Mouse (Mus musculus) left cerebral cortex, postnatal 36 days (tissue): ENCODE measurements around the gene Klhl40. TPM values are rescaled to one million over a fixed set of nuclear protein-coding genes. Genes with fewer than 3 reads are reported as not detected.
A peak's percentile ranks its signal among the peaks of the same experiment; 100 is the strongest.

Experiments used
- DNase-seq, 2 experiments: peaks; one replicate each; pipeline ENCODE4 v3.0.0; 2021 to 2022; ENCODE audit warnings: low spot score in 2 of 2, mixed read lengths in 1 of 2
- intact Hi-C: fragments of 180-260 bp; cut with DNase I; formaldehyde crosslinking; loops from one replicate; pipeline ENCODE4 v1.15.1; 2025
- total RNA-seq, 2 experiments: library from RNA; stranded (reverse); gene quantifications; 2 replicates each; pipeline ENCODE4 v1.2.3; 2021

The Klhl40 gene
- total RNA-seq, result 1 to 10 TPM; 4.9 to 8.8 TPM

DNA sequence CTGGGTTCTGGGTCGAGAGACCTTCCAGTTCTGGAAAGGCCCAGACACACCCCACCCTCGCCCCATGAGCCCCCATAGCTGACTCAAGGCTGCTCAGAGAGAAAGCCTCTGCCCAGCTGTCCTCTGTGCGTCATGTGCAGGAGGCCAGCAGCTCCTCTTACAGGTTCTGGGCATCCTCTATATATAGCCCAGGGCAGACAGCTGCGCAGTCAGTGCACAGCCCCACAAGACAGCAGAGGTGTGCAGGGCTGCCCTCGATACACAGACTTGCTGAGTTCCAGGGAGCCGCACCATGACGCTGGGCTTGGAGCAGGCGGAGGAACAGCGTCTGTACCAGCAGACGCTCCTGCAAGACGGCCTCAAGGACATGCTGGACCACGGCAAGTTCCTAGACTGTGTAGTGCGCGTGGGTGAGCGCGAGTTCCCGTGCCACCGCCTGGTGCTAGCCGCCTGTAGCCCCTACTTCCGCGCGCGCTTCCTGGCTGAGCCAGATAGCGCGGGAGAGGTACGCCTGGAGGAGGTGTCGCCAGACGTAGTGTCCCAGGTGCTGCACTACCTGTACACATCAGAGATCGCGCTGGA, at the start of gene Klhl40:
Gene Klhl40, plus strand, starts transcription at position 124 of the 582 bp plus-strand sequence.
- intact Hi-C loops, result no loop called here
- DNase-seq, result peak; percentile 81 to 85

DNA sequence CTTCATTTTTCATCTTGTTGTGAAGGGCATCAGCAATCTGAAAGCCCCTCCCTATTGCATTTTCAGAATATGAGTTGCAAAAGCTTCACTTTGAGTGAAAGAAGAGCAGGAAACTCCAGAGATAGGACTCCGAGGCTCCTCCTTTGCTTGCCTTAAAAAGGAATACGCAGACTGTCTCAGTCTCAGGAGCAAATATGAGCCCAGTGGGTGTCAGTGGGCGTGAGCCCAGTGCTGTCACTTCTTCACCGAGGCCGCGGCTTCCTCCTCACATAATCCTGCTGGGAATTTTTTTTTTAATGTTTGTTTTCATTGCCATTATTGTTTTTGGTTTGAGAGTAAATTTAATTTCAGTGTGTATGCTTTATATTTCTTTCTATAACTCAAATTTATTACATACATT, 36.9 kb upstream of the Klhl40 start:
- DNase-seq, result no peak
- intact Hi-C loops, result no loop called here

DNA sequence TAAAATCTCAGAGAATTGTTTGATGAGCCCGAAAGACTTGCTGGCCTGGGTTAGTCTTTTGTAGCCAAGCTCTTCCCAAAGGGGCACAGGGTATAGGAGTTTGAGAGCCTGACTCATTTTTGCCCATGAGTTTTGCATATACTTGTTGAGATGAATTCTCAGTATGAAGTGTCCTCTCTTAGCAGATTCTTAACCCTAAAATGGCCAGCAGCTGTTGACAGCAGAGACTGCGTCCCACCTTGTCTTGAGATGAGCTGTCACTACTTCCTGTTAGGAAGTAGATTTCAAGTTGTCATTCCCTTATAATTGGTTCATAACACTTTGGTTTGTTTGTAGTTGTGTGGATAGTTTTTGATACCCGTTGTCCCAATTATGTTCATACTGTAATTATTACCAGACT, 36.2 kb upstream of the Klhl40 start:
- intact Hi-C loops, result no loop called here
- no peak for DNase-seq

DNA sequence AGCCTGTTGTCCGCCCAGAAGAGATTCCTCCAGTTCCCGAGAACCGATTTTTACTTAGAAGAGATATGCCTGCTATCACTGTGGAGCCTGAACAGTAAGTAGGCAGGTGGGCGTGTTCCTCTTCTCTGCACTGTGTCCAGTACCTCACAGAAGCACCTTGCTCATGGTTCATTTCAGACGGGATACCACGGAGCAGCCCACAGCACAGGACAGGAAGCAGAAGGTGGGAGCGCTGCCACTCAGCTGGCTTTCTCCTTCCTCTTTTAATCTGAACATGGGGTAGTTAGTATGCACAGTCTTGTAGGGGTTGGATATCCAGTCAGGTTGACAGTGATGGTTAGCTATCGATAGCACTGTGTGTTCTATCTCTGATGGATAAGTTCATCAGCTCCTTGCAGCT, 33.4 kb upstream of the Klhl40 start:
- DNase-seq, result no peak
- intact Hi-C loops, result no loop called here

DNA sequence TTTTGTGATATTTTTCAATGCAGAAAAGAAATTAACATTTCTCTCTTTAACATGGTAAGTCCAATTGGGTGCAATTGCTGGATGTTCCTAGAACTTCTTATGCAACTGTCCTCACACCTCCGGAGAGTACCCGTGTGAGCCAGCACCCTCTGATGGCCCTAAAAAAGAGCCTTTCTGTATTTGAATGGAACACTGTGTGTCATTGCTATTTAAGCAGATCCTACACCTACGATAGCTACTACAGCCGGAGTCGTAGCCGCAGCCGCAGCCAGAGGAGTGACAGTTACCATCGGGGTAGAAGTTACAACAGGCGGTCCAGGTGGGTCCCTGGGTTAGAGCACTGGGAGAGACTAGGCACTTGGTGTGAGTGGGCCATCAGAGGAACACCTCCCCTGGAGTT, 24.6 kb upstream of the Klhl40 start:
- peak in 1 of 2 experiments; percentile 56 for DNase-seq
- intact Hi-C loops, result no loop called here

DNA sequence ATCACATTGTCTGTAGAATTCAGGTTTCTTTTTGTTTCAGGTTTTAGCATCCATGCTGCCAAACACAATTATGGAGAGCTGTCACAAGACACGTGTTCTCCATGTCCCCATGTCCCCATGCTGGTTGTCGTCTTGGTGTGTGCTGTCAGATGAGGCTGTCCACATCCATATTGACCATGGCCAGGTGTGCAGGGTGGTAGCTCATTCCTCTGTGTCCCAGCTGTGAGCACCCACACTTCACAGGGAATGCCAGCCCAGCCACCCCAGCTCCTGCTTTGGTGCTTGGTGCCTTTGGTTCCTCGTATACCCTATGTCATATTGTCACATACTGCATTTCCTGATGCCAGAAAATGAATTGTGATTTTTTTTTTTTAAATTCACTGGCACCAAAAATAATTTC, 22.8 kb upstream of the Klhl40 start:
- no peak for DNase-seq
- intact Hi-C loops, result no loop called here

DNA sequence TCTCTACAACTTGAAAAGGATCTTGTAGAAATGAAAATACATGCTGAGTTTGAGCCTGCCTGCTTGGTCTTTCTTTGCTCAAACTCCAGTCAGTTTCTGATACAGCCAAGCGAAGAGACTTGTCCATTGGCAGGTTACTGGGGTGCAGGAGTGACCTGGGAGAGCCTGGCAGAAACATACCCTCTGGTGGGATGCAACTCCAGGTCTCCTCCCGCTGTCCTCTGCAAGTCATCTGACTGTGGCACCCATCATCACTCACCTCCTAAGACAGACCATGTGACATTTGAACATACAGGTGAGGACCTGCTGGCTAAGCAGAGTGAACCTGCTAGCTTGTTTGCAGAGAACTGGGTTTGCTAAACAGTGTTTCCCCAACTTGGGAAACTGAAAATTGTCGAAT, 20.6 kb upstream of the Klhl40 start:
- intact Hi-C loops, result no loop called here

DNA sequence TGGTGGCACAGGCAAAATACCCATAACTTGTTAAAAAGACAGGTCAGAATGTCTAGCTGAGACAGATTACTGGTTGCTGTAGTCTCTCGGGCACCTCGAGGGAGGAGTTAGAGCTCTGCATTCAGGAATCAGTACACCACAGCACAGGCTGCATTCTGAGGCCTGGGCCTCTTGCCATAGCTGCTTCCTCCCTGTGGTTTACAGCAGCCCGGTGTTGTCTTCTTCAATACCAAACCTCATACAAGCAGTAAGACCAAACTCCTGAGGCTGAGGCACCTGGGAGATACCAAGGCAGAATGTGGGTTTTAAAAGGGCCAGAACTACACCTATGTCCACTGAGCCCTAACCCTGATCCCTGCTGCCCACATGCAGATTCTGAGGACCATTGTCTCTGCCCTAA, 20.0 kb upstream of the Klhl40 start:
- intact Hi-C loops, result no loop called here
- peak in 1 of 2 experiments; percentile 40 for DNase-seq

More for the DNA sequence above, 20.6 kb upstream of the Klhl40 start:
- DNase-seq, result no peak

DNA sequence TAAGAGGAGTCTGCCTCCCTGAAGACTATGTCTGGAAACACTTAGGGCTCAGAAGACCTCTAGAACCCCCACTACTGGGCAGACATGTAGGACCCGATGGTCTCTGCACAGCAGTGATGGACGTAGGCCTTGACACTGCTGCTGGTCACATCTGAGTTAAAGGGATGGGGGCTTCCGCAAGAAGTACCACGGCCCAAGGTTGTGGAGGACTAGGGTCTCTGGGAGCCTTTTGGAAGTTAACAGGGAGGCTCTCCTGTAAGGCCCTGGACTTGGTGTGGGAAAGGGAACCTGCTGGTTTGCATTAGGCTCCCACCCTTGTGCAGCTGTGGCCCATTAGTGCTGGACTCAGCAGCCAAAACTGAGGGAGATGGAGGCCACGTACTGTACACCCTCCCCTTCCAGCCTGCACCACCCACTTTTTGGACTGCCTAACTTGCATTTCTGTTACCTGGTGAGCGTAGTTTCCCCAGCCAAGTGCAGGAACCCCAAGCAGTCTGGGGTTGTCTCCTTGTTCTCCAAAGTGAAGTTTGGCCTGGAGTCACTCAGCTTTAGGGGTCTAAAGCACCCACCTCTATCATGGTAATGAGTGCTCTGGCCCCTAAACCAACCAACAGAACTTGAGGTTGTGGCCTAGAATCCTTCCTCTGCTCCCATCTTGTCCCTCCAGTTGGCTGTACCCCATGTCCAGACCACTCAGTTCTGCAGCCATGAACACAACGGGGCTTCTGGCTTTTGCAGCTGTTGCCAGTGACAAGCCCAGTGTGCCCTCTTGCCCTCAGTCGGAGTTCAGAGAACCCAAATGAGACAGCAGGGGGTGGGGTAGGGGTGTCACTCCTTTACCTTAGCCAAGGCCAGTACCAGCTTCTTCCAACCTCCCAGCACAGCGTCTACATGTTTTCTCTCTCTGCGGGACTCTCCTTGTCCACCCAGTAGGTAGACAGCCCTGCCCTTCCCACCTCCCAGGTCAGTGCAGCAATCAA, 19.3 kb upstream of the Klhl40 start:
- peak in 1 of 2 experiments; percentile 30 for DNase-seq
- intact Hi-C loops, result no loop called here

DNA sequence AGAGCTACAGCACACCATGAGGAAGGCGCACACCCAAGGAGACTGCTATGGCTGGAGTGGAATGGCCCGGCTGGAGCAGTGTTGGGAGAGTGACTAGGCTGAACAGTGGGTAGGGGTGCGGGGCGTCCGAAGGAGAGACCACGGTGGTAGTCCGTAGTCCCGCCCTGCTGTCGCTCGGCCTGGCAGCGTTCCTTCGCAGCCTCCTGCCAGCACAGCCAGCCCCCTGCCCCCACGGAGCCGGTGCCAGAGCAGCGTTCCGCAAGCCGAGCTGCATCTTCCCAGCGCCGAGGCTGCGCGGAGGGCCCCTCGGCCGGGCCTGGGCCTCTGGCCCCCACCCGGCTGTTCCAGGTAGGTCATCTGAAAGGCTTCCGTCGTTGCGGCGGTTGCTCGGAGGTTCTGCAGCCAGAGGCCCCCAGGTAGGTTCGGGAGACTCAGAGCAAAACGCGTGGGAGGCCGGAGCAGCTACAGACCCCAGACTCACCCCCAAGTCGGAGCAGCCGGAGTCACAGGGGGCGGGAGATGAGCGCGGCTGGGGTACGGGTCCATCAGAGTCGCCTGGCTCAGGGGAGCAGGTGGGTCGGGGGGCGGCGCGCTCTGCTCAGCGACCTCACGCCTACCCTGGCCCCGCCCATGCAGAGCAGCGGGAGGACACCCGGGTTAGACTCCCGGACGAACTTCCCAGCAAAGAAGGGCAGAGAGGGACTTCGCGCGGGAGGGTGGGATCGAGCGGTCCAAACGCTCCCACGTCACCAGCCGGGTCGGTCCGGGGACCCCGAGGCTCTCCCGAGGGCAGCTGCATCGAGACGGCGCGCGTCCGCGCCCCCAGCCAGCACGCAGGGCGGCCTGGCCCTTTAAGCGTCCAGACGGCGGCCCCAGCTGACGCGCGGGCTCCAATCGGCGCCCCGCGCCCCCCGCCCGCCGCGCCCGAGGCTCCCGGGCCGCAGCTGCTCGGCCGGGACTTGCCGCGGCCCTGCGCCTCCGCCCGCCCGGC, 18.0 kb upstream of the Klhl40 start, which contains the start of gene Zfp651:
Gene Zfp651, plus strand, starts transcription at position 240 of the 991 bp plus-strand sequence.
- intact Hi-C loops, result loop anchor here (5.0 kb wide), 1 partner anchor 68 kb away; no protein-coding TSS in a partner anchor
- DNase-seq, result peak; percentile 80 to 82

DNA sequence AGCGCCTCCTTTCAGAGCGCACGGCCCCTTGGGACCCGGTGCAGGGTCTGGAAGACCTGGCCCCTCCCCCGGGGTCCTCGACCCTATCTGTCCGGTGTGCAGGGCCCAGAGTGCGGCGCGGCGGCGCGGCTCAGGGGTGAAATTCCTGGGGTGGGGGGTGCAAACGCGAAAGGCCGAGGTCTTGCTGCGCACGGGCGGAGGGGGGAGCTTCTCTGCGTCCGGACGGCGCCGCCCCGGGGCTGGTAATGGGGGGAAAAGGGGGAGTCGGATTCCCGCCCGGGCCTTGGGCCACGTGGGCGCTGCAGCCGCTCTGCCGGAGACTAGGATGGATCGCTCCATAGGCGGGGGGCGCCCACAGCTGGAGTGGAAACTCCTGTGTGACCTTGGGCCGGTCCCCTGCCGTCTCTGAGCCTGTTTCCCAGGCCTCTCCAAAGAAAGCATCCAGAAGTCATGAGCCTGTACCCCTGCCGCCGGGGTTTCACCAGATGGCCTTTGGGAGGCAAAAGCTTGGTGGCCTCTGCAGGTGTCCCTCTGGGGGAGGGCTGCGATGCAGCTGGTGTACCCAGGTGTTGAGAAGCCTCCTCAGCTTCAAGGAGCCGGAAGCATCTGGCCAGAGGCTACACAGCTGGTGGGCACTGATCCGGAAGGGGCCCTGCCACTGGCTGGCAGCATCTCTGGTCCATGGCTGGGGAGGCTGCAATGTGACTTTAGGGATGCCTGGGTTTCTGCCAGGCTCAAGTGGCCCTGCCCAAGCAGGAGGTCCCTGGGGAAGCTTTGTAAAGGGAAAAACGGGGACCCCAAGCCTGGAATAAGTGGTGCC, 16.9 kb upstream of the Klhl40 start:
- DNase-seq, result peak in 1 of 2 experiments; percentile 66
- intact Hi-C loops, result loop anchor here (5.0 kb wide), 1 partner anchor 67 kb away; no protein-coding TSS in a partner anchor

DNA sequence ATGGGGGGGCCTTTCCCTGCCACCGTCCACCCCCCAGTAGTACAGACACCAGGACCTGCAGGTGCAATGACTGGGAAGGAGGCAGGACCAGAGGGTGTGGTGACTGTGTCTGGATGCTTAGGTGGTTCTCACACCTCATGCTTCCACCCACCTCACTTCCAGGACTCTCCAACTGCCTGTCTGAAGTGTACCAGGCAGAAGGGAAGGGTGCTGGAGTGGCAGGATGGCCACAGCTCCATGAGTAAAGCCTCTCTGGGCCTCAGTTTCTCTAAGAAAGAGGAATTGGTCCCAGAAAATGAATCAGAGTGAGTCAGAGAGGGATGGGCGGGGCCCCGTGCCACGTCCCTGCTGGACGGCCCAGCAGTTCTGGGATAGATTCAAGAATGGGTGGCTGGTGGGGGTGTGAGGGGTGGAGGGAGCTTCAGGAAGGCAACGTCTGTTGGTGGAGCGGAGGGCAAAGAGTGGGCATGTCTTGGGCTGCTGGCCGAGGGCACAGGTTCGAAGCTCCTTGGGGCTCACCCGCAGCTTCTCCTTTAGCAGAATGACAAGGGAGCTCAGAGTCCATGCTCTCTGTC, 16.2 kb upstream of the Klhl40 start:
- DNase-seq, result peak in 1 of 2 experiments; percentile 32
- intact Hi-C loops, result loop anchor here (5.0 kb wide), 1 partner anchor 66 kb away; no protein-coding TSS in a partner anchor

DNA sequence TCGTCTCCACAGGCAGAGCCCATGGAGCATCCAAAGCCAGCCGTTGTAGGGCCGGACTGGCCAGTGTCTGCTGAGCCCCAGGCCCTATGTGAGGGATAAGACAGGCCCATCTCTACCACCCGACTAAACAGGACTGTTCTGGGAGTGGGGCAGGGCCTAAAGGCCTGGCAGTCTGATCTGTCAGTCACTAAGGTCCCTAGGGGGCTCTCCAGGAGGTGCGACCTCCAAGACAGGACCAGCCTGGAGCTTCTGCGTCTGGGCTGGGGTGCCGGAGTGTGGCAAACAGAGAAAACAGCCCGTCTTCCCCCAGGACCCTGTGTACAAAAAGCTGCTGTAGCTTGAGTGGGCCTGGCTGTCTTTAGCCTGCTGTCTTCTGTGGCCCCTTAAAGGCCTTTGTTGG, 15.6 kb upstream of the Klhl40 start:
- DNase-seq, result no peak
- intact Hi-C loops, result loop anchor here (5.0 kb wide), 1 partner anchor 66 kb away; no protein-coding TSS in a partner anchor

DNA sequence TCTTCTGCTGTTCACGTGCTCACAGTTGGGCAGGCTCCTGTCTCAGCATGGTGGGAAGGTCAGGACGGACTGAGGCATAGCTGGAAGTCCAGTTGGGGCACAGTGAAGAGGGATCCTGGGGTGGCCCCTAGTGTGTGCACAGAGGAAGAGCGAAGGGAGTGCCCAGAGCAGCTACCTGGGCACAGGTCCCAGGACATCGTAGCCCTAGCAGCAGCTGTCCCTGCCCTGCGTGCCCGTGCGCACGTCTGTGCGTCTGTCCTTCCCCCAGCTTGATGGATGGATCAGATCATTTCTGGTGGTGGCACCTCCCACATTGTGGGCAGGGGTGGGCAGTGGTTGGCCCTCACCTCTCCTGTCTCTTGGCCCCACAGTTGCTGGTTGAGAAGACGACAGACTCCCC, 15.2 kb upstream of the Klhl40 start:
- intact Hi-C loops, result loop anchor here (5.0 kb wide), 1 partner anchor 65 kb away; no protein-coding TSS in a partner anchor
- no peak for DNase-seq

DNA sequence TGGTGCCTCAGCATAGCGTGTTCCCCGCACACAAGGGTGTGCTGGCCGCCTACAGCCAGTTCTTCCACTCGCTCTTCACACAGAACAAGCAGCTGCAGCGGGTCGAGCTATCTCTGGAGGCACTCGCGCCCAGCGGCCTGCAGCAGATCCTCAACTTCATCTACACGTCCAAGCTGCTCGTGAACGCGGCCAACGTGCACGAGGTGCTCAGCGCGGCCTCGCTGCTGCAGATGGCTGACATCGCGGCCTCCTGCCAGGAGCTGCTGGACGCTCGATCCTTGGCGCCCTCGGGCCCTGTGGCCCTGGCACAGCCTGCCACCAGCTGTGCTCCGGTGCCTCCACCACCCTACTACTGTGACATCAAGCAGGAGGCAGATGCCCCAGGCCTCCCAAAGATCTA, 14.6 kb upstream of the Klhl40 start:
- intact Hi-C loops, result loop anchor here (5.0 kb wide), 1 partner anchor 65 kb away; no protein-coding TSS in a partner anchor
- DNase-seq, result no peak

DNA sequence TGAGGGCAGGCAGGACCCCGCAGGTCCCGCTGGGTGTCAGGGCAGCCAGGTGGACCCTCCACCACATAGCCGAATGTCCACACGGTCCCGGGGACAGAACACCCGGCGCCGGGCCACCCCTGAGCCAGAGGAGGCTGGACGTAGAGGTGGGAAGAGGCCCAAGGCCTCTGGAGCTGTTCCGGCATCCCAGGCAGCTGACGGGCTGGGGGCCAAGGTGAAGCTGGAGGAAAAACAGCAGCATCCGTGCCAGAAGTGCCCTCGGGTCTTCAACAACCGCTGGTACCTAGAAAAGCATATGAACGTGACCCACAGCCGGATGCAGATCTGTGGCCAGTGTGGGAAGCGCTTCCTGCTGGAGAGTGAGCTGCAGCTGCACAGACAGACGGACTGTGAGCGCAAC, 13.7 kb upstream of the Klhl40 start:
- intact Hi-C loops, result loop anchor here (5.0 kb wide), 1 partner anchor 64 kb away; no protein-coding TSS in a partner anchor
- no peak for DNase-seq

DNA sequence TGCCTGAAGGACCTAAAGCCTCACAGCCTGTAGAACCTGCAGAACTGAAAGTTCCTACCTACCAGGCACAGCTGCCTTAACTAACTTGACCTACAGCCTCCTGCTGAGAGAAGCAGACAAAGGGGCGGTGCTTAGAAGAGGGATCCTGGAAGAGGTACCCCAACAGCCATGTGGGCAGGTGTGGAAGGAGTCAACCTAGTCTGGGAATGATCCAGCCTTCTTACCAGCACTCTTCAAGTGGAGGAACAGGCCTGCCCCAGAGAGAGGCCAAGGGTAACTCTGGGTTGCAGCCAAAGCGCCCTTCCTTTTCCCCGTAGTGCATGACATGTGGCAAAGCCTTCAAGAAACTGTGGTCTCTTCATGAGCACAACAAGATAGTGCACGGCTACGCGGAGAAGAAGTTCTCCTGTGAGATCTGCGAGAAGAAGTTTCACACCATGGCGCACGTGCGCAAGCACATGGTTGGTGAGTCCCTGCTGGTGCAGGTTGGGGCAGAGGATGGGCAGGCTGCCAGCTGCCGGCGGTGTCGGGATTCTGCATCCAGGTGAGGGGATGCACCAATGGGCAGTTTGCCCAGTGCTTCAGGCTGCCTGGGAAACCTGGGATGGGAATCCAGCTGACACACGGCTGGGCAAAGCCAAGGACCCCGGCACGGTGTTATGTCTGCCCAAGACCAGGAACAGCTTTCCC, 12.1 kb upstream of the Klhl40 start:
- intact Hi-C loops, result no loop called here
- no peak for DNase-seq
